Mouse (Mus musculus): ENCODE measurements at regions not wholly inside any gene's neighbourhood (a gene's known extent, or its start where the extent isn't known, plus 50 kb on each side); places are given as distances from the start of the nearest gene placed in this dataset.

DNA sequence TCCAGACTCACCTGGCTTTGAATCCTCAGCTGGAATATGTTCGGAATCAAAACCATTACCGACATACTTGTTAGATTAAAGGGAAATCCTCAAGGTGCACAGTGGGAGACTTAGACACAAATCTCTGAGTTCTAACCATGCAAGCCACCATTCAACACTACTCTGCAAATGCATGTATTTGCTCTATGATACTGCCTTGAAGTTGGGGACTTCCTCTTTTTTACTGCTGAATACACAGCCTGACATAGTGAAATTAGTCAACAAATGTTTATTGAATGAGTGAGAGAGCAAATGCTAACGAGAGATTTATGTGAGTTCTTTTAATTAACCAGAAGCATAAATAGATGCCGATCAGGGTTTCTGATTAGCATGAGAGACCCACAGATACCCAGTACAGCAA lies 79.4 kb upstream of the Adra1b start:
- H3K27ac ChIP-seq (ENCODE audit: low read depth, low read length): no peak overlapping the region
- ATAC-seq (ENCODE audit: low read depth): no peak
- H3K36me3 ChIP-seq (ENCODE audit: control insufficient read depth, insufficient read depth, low read length): no peaks in the 10 kb centered on the region
- no peak overlapping the region for H3K4me3 ChIP-seq (ENCODE audit: low read depth, low read length)
- H3K27me3 ChIP-seq (ENCODE audit: control insufficient read depth, insufficient read depth, low read length): no peaks in the 10 kb centered on the region
- no peak overlapping the region for H3K9ac ChIP-seq (replicated peaks; ENCODE audit: low read depth, low read length)
- no peaks in the 10 kb centered on the region for H3K9me3 ChIP-seq (ENCODE audit: control insufficient read depth, low read length)
- H3K4me2 ChIP-seq (ENCODE audit: low read depth, low read length): no peak overlapping the region
- WGBS: 80% methylated on average over 4 of the region's 4 CpGs
- H3K4me1 ChIP-seq (ENCODE audit: control insufficient read depth, insufficient read depth, low read length): no peaks in the 10 kb centered on the region

DNA sequence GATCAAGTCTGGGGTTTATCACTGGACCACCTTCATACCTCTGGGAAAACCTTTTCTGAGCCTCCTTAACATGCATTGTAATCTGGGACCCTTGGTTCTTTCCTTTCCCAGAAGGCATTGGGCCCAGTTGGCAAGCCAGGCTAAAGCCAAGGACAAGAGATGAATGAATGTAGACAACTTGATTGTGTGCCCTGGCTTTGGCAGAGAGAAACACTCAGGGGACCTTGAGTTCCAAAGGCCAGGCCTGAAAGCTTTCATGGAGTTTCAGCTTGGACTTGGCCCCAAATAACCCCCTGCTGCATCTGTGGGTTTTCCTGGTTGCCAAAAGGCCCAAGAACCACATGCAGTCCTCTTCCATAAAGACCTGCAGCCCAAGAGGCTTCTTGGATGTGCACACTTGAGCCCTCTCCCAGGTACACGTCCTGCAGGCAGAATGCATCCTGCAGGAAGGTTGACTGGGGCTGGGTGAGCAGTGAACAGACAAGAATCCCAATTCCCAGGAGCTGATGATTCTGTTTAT lies 89.0 kb upstream of the Adra1b start:
- H3K9ac ChIP-seq (replicated peaks; ENCODE audit: low read depth, low read length): no peak overlapping the region
- no peaks in the 10 kb centered on the region for H3K36me3 ChIP-seq (ENCODE audit: control insufficient read depth, insufficient read depth, low read length)
- no peaks in the 10 kb centered on the region for H3K9me3 ChIP-seq (ENCODE audit: control insufficient read depth, low read length)
- no peak for ATAC-seq (ENCODE audit: low read depth)
- H3K4me1 ChIP-seq (ENCODE audit: control insufficient read depth, insufficient read depth, low read length): no peaks in the 10 kb centered on the region
- no peak overlapping the region for H3K27ac ChIP-seq (ENCODE audit: low read depth, low read length)
- no peaks in the 10 kb centered on the region for H3K27me3 ChIP-seq (ENCODE audit: control insufficient read depth, insufficient read depth, low read length)
- H3K4me2 ChIP-seq (ENCODE audit: low read depth, low read length): no peak overlapping the region
- 90% methylated on average over 1 of the region's 1 CpGs for WGBS
- no peak overlapping the region for H3K4me3 ChIP-seq (ENCODE audit: low read depth, low read length)

- WGBS: 78% methylated on average over 6 of the region's 6 CpGs
- H3K27ac ChIP-seq (ENCODE audit: low read depth, low read length): no peak overlapping the region
- H3K9me3 ChIP-seq (ENCODE audit: control insufficient read depth, low read length): no peaks in the 10 kb centered on the region
- no peaks in the 10 kb centered on the region for H3K4me1 ChIP-seq (ENCODE audit: control insufficient read depth, insufficient read depth, low read length)
- no peak overlapping the region for H3K9ac ChIP-seq (replicated peaks; ENCODE audit: low read depth, low read length)
- no peaks in the 10 kb centered on the region for H3K36me3 ChIP-seq (ENCODE audit: control insufficient read depth, insufficient read depth, low read length)
- H3K4me3 ChIP-seq (ENCODE audit: low read depth, low read length): no peak overlapping the region
- H3K4me2 ChIP-seq (ENCODE audit: low read depth, low read length): no peak overlapping the region
- no peaks in the 10 kb centered on the region for H3K27me3 ChIP-seq (ENCODE audit: control insufficient read depth, insufficient read depth, low read length)
- no peak for ATAC-seq (ENCODE audit: low read depth)
Measured at GRCm38 (mm10) chr11:43992011-43992471, 91.0 kb upstream of the Adra1b start.

DNA sequence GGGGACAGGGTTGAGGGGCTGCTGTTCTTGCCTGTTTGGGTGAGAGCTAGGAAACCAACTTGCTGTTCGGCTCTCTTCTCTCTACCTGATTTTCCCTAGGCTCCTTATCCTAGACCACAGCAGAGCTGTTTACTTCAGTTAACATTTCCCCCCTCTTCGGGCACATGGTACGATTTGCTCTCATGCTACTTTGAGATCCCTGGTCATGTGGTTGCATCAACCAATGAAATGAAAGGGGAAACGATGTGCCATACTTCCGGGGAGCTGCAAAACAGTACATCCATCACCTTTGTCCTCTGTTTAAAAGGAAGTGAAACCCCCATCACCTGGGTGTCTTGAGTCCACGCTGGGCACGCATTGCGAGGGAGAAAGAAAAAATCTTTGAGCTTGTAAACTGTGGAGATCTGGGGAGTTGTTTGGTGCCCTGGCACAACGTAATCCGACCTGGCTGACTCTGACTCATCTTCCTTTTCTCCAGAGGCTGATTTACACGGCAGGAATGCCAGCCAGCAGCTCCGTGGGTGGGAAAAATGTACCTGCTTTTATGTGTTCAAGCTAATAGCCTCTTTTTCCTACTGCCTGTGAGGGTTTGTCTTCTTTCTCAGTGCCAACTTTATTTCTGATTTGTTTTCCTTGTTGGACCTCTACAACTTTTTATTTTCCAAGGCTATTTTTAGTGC lies 97.2 kb upstream of the Adra1b start:
- Histone ChIP-seq H3K36me3 (ENCODE audit: control insufficient read depth, insufficient read depth, low read length) (no peaks in the 10 kb centered on the region), H3K4me3 (ENCODE audit: low read depth, low read length) (no peak overlapping the region), H3K9ac (replicated peaks; ENCODE audit: low read depth, low read length) (no peak overlapping the region), H3K9me3 (ENCODE audit: control insufficient read depth, low read length) (no peaks in the 10 kb centered on the region), H3K27ac (ENCODE audit: low read depth, low read length) (no peak overlapping the region), H3K4me1 (ENCODE audit: control insufficient read depth, insufficient read depth, low read length) (no peaks in the 10 kb centered on the region), H3K4me2 (ENCODE audit: low read depth, low read length) (no peak overlapping the region), H3K27me3 (ENCODE audit: control insufficient read depth, insufficient read depth, low read length) (no peaks in the 10 kb centered on the region)
- ATAC-seq (ENCODE audit: low read depth): no peak
- 80% methylated on average over 12 of the region's 12 CpGs for WGBS

DNA sequence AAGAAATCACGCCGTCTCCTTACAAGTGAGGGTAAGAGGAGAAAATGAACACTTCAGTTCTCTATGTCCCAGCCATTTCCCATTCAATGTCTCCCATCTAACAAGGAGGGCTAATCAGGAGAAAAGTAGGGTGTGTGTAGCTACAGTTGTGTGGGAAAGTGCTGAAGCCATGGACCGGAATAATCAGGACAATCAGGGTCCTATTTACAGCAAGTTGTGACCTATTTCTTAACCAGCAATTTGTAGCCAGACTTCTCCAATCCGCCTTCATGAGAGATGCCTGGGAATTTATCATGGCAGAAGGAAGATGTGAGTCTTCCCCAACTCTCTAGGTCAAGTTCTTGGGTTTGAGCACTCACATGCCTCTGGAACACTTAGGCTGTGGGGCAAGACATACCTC lies 99.0 kb upstream of the Adra1b start:
- no peak for ATAC-seq (ENCODE audit: low read depth)
- no peaks in the 10 kb centered on the region for H3K27me3 ChIP-seq (ENCODE audit: control insufficient read depth, insufficient read depth, low read length)
- H3K9ac ChIP-seq (replicated peaks; ENCODE audit: low read depth, low read length): no peak overlapping the region
- no peaks in the 10 kb centered on the region for H3K36me3 ChIP-seq (ENCODE audit: control insufficient read depth, insufficient read depth, low read length)
- no peak overlapping the region for H3K27ac ChIP-seq (ENCODE audit: low read depth, low read length)
- H3K4me3 ChIP-seq (ENCODE audit: low read depth, low read length): no peak overlapping the region
- no peaks in the 10 kb centered on the region for H3K4me1 ChIP-seq (ENCODE audit: control insufficient read depth, insufficient read depth, low read length)
- WGBS: 95% methylated on average over 4 of the region's 4 CpGs
- H3K4me2 ChIP-seq (ENCODE audit: low read depth, low read length): no peak overlapping the region
- no peaks in the 10 kb centered on the region for H3K9me3 ChIP-seq (ENCODE audit: control insufficient read depth, low read length)

GRCm38 (mm10) chr11:44001843-44002589 lies 101.0 kb upstream of the Adra1b start:
- H3K27ac ChIP-seq (ENCODE audit: low read depth, low read length): no peak overlapping the region
- H3K36me3 ChIP-seq (ENCODE audit: control insufficient read depth, insufficient read depth, low read length): no peaks in the 10 kb centered on the region
- H3K9ac ChIP-seq (replicated peaks; ENCODE audit: low read depth, low read length): no peak overlapping the region
- 91% methylated on average over 7 of the region's 7 CpGs for WGBS
- ATAC-seq (ENCODE audit: low read depth): no peak
- H3K27me3 ChIP-seq (ENCODE audit: control insufficient read depth, insufficient read depth, low read length): no peaks in the 10 kb centered on the region
- no peaks in the 10 kb centered on the region for H3K9me3 ChIP-seq (ENCODE audit: control insufficient read depth, low read length)
- H3K4me2 ChIP-seq (ENCODE audit: low read depth, low read length): no peak overlapping the region
- H3K4me1 ChIP-seq (ENCODE audit: control insufficient read depth, insufficient read depth, low read length): no peaks in the 10 kb centered on the region
- H3K4me3 ChIP-seq (ENCODE audit: low read depth, low read length): no peak overlapping the region

- Histone ChIP-seq H3K4me1 (ENCODE audit: control insufficient read depth, insufficient read depth, low read length) (no peaks in the 10 kb centered on the region), H3K9ac (replicated peaks; ENCODE audit: low read depth, low read length) (no peak overlapping the region), H3K9me3 (ENCODE audit: control insufficient read depth, low read length) (no peaks in the 10 kb centered on the region), H3K36me3 (ENCODE audit: control insufficient read depth, insufficient read depth, low read length) (no peaks in the 10 kb centered on the region), H3K27me3 (ENCODE audit: control insufficient read depth, insufficient read depth, low read length) (no peaks in the 10 kb centered on the region), H3K4me3 (ENCODE audit: low read depth, low read length) (no peak overlapping the region), H3K27ac (ENCODE audit: low read depth, low read length) (no peak overlapping the region), H3K4me2 (ENCODE audit: low read depth, low read length) (no peak overlapping the region)
- no peak for ATAC-seq (ENCODE audit: low read depth)
- WGBS: 46% methylated on average over 6 of the region's 6 CpGs
Measured at GRCm38 (mm10) chr11:44002716-44003522, 101.9 kb upstream of the Adra1b start.

DNA sequence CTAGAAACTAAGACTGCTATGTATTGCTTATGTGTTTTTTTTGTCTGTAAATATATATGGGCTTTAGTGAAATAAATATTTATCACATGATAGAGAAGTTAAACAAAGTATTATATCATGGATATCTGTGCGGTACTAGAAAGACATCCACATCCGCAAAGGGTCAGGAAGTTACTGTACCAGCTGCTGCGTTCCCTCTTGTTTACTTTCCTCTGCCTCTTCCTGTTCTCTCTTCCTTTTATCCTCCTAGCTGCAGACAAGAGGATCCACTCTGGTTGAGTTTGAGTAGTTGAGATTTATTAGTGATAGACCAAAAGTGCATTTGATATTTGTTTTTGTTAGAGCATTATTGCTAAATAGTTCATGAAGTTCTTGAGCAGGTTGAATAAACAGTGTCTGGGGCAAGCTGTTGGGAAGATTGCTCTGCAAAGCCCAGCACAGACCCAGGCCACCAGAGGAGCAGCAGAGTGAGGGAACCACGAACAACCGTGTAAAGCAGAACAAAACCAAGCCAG lies 106.6 kb upstream of the Adra1b start:
- no peaks in the 10 kb centered on the region for H3K36me3 ChIP-seq (ENCODE audit: control insufficient read depth, insufficient read depth, low read length)
- H3K27me3 ChIP-seq (ENCODE audit: control insufficient read depth, insufficient read depth, low read length): no peaks in the 10 kb centered on the region
- H3K27ac ChIP-seq (ENCODE audit: low read depth, low read length): no peak overlapping the region
- no peaks in the 10 kb centered on the region for H3K4me1 ChIP-seq (ENCODE audit: control insufficient read depth, insufficient read depth, low read length)
- H3K4me2 ChIP-seq (ENCODE audit: low read depth, low read length): no peak overlapping the region
- H3K9me3 ChIP-seq (ENCODE audit: control insufficient read depth, low read length): no peaks in the 10 kb centered on the region
- H3K4me3 ChIP-seq (ENCODE audit: low read depth, low read length): no peak overlapping the region
- no peak for ATAC-seq (ENCODE audit: low read depth)
- no peak overlapping the region for H3K9ac ChIP-seq (replicated peaks; ENCODE audit: low read depth, low read length)
- WGBS: 81% methylated on average over 5 of the region's 5 CpGs

Measured in neural tube, embryonic 14.5 days (tissue).